Mouse (Mus musculus): ENCODE measurements around the gene Eif3m. TPM values are rescaled to one million over a fixed set of nuclear protein-coding genes. Genes with fewer than 3 reads are reported as not detected.

Eif3m gene
- polyA plus RNA-seq, 1 experiment from 2014 or later: 352 TPM

- WGBS: 22% methylated on average over 2 of the region's 2 CpGs
- H3K27ac ChIP-seq (ENCODE audit: low read length): no peak overlapping the region
- no peaks in the 10 kb centered on the region for H3K36me3 ChIP-seq (ENCODE audit: insufficient read depth, low read length)
- no peaks in the 10 kb centered on the region for H3K4me1 ChIP-seq (ENCODE audit: insufficient read depth, low read length)
- H3K4me2 ChIP-seq (replicated peaks; ENCODE audit: low read depth, low read length): no peak overlapping the region
- H3K9me3 ChIP-seq (ENCODE audit: low read length): no peaks in the 10 kb centered on the region
- no peaks in the 10 kb centered on the region for H3K27me3 ChIP-seq (ENCODE audit: insufficient read depth, low read length)
- no peak for ATAC-seq (ENCODE audit: low FRiP score, low TSS enrichment)
- no peak overlapping the region for H3K4me3 ChIP-seq (ENCODE audit: low read length)
- H3K9ac ChIP-seq (replicated peaks; ENCODE audit: low read length): no peak overlapping the region
Observed at GRCm38 (mm10) chr2:104981712-104982111, 35.2 kb downstream of the Eif3m start.

- no peaks in the 10 kb centered on the region for H3K27me3 ChIP-seq (ENCODE audit: insufficient read depth, low read length)
- H3K4me1 ChIP-seq (ENCODE audit: insufficient read depth, low read length): no peaks in the 10 kb centered on the region
- no peak overlapping the region for H3K4me2 ChIP-seq (replicated peaks; ENCODE audit: low read depth, low read length)
- H3K4me3 ChIP-seq (ENCODE audit: low read length): no peak overlapping the region
- ATAC-seq (ENCODE audit: low FRiP score, low TSS enrichment): no peak
- no peaks in the 10 kb centered on the region for H3K36me3 ChIP-seq (ENCODE audit: insufficient read depth, low read length)
- WGBS: 24% methylated on average over 1 of the region's 1 CpGs
- no peak overlapping the region for H3K9ac ChIP-seq (replicated peaks; ENCODE audit: low read length)
- H3K27ac ChIP-seq (ENCODE audit: low read length): no peak overlapping the region
- no peaks in the 10 kb centered on the region for H3K9me3 ChIP-seq (ENCODE audit: low read length)
Observed at GRCm38 (mm10) chr2:104964492-104964891, 52.4 kb downstream of the Eif3m start.

Other genes with a start within 250 kb of the Eif3m start
- 9.0 and 10.6 TPM in 2 replicates for gene Qser1, start 200.3 kb downstream of the Eif3m start, polyA plus RNA-seq (2015; fragmentation: Nextera tagmentation; extraction: Ambion mirVana)
- gene Prrg4, start 167.2 kb downstream of the Eif3m start, polyA plus RNA-seq (2015; fragmentation: Nextera tagmentation; extraction: Ambion mirVana): 2.5 and 2.7 TPM in 2 replicates
- 4.5 and 4.7 TPM in 2 replicates for gene Ccdc73, start 149.3 kb downstream of the Eif3m start, polyA plus RNA-seq (2015; fragmentation: Nextera tagmentation; extraction: Ambion mirVana)
- not detected in 2 replicates for gene Gm11060, start 74.9 kb upstream of the Eif3m start, polyA plus RNA-seq (2015; fragmentation: Nextera tagmentation; extraction: Ambion mirVana)
- gene Wt1, start 109.4 kb upstream of the Eif3m start, polyA plus RNA-seq (2015; fragmentation: Nextera tagmentation; extraction: Ambion mirVana): 124 and 142 TPM in 2 replicates
- 4.0 and 4.1 TPM in 2 replicates for gene Them7, start 207.2 kb upstream of the Eif3m start, polyA plus RNA-seq (2015; fragmentation: Nextera tagmentation; extraction: Ambion mirVana)